Mouse (Mus musculus): ENCODE results near the gene Gm21905. TPM values are rescaled to one million over a fixed set of nuclear protein-coding genes. Genes with fewer than 3 reads are reported as not detected.

The Gm21905 gene
- polyA plus RNA-seq (2016; fragmentation: Nextera tagmentation; extraction: Ambion mirVana) = not detected in 2 replicates

DNA sequence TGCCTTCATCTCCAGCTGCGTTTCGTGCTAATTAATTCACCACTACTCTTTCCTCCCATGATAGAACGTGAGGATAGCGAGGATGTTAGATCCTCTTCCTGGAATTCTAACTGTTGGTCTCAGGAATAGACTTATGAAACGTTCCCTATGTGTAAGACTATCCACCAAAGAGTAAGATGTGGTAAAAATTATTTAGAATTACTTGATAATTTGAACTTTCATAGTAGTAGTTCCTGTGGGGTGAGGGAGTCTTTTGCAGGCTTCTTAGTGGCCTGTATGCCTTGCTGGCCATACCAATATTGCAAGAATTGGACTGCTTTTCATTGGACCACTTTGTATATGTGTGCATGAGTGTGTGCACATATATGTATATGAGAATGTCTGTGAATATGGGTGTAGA lies at the start of gene Gm21905:
TSS of gene Gm21905 (minus strand) at position 101 of the 400 bp plus-strand sequence.
- no peak for ATAC-seq (ENCODE audit: low FRiP score, low read depth)
- H3K9ac ChIP-seq (replicated peaks) = no peak within 1 kb of the TSS
- H3K27me3 ChIP-seq = no peaks in the 10 kb centered on the region
- H3K36me3 ChIP-seq = no peaks in the 10 kb centered on the region
- no peak within 1 kb of the TSS for H3K4me3 ChIP-seq
- H3K27ac ChIP-seq (replicated peaks) = no peak within 1 kb of the TSS
- H3K4me2 ChIP-seq (replicated peaks) = no peak within 1 kb of the TSS
- 88% methylated on average over 5 of the region's 5 CpGs for WGBS
- no peaks in the 10 kb centered on the region for H3K9me3 ChIP-seq
- no peaks in the 10 kb centered on the region for H3K4me1 ChIP-seq

DNA sequence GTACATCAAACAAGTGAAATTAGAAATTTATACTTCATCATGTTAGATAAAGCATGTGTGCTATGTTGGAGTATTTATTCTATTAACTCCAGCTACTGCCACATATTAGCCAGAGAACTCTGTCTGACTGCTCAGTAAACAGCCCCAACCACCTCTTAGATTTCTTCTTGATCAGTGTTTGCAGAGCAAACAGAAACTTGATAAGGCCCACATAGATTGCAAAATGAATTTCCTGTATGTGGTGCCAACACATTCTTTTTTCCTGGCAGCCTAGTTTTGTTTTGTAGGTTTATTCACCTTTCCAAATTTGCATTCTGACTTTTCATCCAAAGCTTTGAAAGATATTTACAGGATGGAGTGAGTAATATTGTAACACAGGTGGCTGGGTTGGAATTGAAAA lies 44.2 kb upstream of the Gm21905 start:
- Histone ChIP-seq H3K9me3 (no peaks in the 10 kb centered on the region), H3K4me2 (replicated peaks) (no peak overlapping the region), H3K27me3 (no peaks in the 10 kb centered on the region), H3K4me1 (no peaks in the 10 kb centered on the region), H3K9ac (replicated peaks) (no peak overlapping the region), H3K27ac (replicated peaks) (no peak overlapping the region), H3K36me3 (no peaks in the 10 kb centered on the region), H3K4me3 (no peak overlapping the region)
- ATAC-seq (ENCODE audit: low FRiP score, low read depth) = no peak

DNA sequence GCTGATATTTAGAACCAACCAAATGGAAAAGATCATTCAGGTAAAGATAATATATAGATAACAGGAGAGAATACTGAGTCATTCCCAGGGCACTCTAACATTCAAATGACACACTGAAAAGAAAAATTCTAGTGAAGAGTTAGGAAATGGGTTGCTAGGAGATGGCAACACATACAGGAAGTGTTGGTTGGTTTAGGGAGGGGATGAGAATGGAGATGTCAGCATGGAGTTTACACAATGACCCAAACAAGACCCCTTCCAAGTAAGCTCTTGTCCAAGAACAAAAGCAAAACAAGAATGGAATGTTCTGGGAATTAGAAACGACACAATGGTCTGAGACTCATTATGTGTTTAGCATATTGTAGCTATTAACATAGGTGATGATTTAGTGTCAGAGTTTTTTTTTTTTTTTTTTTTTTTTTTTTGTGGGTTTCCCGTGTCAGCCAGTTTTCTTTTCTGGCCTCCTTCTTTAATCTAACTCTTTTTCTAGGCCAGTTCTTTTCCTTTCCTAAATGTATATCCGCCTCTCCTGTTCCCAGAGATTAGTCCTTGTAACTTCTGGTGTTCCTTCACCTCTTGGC lies 35.8 kb upstream of the Gm21905 start:
- Histone ChIP-seq H3K4me1 (no peaks in the 10 kb centered on the region), H3K4me2 (replicated peaks) (no peak overlapping the region), H3K4me3 (no peak overlapping the region), H3K9ac (replicated peaks) (no peak overlapping the region), H3K36me3 (no peaks in the 10 kb centered on the region), H3K27ac (replicated peaks) (no peak overlapping the region), H3K27me3 (peaks cover 3% of the 10 kb centered on the region), H3K9me3 (no peaks in the 10 kb centered on the region)
- 50% methylated on average over 3 of the region's 3 CpGs for WGBS
- ATAC-seq (ENCODE audit: low FRiP score, low read depth) = no peak

DNA sequence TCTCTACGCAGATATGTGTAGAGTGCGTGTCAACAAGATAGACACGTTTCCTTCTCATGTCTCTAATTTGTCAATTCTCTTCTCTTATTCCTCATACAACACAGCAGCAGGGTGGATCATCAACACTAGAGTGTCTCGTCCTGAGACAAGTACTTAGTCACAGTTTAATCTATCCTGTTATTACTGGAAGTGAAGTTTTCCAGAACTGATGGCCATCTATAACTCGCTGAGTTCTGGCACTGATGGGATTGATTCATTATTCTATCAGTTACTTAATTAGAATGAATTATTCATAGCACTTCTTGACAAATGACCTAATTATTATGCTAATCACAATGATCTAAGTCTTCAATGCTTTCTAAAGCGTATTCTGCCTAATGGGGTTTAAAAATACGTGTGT lies 23.3 kb upstream of the Gm21905 start:
- Histone ChIP-seq H3K4me3 (no peak overlapping the region), H3K9ac (replicated peaks) (no peak overlapping the region), H3K27ac (replicated peaks) (no peak overlapping the region), H3K36me3 (no peaks in the 10 kb centered on the region), H3K9me3 (no peaks in the 10 kb centered on the region), H3K27me3 (no peaks in the 10 kb centered on the region), H3K4me2 (replicated peaks) (no peak overlapping the region), H3K4me1 (no peaks in the 10 kb centered on the region)
- WGBS = 56% methylated on average over 7 of the region's 7 CpGs
- ATAC-seq (ENCODE audit: low FRiP score, low read depth) = no peak; the same call in 1 of the 2 replicates

DNA sequence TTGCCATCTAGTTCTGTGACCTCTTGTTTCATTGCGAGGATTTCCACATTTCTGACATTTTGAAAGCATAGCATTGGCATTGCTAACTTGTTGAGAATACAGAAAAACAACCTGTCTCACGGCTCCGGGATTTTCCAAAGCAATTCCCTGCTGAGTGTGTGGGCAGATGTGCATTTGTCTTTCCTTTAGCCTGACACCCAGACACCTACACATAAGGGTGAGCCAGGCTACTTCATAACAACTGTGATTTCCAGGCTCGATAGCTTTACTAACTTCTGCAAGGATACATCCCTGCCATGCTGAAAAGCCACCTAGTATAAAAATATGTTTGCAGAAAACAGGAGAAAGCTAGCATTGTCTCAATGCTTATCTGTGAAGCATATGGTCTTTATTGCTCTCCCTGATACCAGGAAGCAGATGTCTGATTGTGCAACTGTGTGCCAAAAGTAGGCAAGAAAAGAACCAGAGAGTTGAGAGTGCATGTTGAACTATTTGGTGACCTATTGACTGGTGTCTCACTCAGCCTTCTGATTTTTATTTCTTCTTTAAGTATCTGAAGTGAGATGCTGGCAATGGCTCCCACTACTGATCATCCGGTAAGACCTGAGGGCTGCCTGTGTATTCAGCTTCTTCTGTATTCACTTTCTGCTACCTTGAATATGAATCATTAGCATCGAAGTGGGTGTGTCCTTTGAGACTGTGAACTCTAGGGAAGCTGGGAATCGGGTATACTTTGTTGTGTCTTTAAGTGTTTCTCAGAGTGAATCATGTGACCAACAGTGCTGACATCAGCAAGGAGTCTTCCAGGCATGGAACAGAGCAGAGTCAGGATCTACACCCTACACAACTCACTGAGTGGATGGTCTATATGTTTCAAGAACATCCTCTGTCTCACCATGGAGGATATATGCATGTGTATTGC lies 15.7 kb upstream of the Gm21905 start:
- Histone ChIP-seq H3K9ac (replicated peaks) (no peak overlapping the region), H3K9me3 (no peaks in the 10 kb centered on the region), H3K4me3 (no peak overlapping the region), H3K27me3 (no peaks in the 10 kb centered on the region), H3K27ac (replicated peaks) (no peak overlapping the region), H3K4me1 (no peaks in the 10 kb centered on the region), H3K4me2 (replicated peaks) (no peak overlapping the region), H3K36me3 (no peaks in the 10 kb centered on the region)
- ATAC-seq (ENCODE audit: low FRiP score, low read depth) = no peak
- 88% methylated on average over 7 of the region's 7 CpGs for WGBS

DNA sequence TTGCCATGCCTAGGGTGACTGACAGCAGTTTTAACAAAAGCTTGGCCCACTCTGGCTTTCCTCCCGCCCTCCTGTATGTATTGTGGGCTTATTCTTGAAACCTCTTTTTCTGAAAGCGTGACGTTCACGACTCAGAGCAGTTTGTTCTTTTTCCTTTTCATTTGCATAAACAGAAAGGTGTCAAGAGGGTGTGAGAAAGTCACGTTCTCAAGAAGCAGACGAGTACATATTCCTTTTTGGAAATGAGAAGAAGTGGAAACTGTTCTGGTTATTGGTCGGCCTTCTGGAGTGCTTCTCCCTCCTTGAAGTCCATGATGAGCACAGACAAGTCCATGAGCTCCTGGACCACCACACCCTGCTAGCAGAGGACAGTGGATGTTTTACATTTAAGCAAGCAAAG lies 9.3 kb upstream of the Gm21905 start:
- no peak overlapping the region for H3K4me3 ChIP-seq
- no peaks in the 10 kb centered on the region for H3K9me3 ChIP-seq
- no peak overlapping the region for H3K27ac ChIP-seq (replicated peaks)
- H3K4me1 ChIP-seq = peaks cover 3% of the 10 kb centered on the region; the same call in 1 of the 2 replicates
- H3K27me3 ChIP-seq = no peaks in the 10 kb centered on the region
- whole genome bisulfite sequencing = 67% methylated on average over 7 of the region's 7 CpGs
- no peak for ATAC-seq (ENCODE audit: low FRiP score, low read depth)
- no peak overlapping the region for H3K9ac ChIP-seq (replicated peaks)
- H3K36me3 ChIP-seq = no peaks in the 10 kb centered on the region
- H3K4me2 ChIP-seq (replicated peaks) = no peak overlapping the region

DNA sequence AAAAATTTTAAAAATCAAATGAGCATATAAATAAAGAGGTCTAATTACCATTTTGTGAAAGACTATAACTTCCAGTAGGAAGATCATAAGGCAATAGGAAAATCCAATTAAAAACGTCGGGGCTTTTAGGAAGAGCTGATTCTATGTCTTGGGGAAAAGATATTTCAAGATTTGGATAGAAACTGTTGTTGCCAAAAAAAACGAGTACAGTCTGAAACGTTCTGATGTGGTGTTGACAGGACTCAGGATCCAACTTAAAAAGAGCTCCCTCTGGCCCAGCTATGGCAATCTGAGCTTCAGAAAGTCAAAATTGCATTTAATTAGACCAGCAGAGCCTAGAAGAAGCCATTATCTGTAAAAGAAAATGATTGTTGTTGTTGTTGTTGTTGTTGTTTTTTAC lies 7.9 kb upstream of the Gm21905 start:
- Histone ChIP-seq H3K27ac (replicated peaks) (no peak overlapping the region), H3K9me3 (no peaks in the 10 kb centered on the region), H3K4me3 (no peak overlapping the region), H3K4me1 (peaks cover 3% of the 10 kb centered on the region; the same call in 1 of the 2 replicates), H3K27me3 (no peaks in the 10 kb centered on the region), H3K36me3 (no peaks in the 10 kb centered on the region), H3K4me2 (replicated peaks) (no peak overlapping the region), H3K9ac (replicated peaks) (no peak overlapping the region)
- WGBS = 80% methylated on average over 4 of the region's 4 CpGs
- ATAC-seq (ENCODE audit: low FRiP score, low read depth) = no peak

DNA sequence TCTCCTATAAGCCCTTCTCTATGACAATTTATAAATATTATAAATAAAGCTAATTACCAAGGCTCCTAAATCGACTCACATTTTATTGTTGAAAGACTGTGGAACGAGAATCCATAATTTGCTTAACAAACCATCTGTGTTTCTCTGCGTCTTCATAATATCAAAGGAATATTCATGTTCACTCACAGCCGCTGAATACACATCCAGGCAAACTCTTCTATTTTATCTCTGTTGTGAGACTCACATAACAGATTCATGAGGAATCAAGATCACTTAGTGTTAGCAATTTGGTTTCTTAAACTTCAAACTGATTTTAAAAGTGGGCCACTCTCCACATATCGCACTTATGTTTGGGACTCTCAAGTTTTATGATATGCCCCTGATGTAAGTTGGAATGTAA lies 1.9 kb upstream of the Gm21905 start:
- no peaks in the 10 kb centered on the region for H3K9me3 ChIP-seq
- H3K36me3 ChIP-seq = no peaks in the 10 kb centered on the region
- H3K4me3 ChIP-seq = no peak overlapping the region
- no peaks in the 10 kb centered on the region for H3K4me1 ChIP-seq
- H3K4me2 ChIP-seq (replicated peaks) = no peak overlapping the region
- no peaks in the 10 kb centered on the region for H3K27me3 ChIP-seq
- H3K9ac ChIP-seq (replicated peaks) = no peak overlapping the region
- WGBS = 91% methylated on average over 5 of the region's 5 CpGs
- H3K27ac ChIP-seq (replicated peaks) = no peak overlapping the region
- no peak for ATAC-seq (ENCODE audit: low FRiP score, low read depth)

DNA sequence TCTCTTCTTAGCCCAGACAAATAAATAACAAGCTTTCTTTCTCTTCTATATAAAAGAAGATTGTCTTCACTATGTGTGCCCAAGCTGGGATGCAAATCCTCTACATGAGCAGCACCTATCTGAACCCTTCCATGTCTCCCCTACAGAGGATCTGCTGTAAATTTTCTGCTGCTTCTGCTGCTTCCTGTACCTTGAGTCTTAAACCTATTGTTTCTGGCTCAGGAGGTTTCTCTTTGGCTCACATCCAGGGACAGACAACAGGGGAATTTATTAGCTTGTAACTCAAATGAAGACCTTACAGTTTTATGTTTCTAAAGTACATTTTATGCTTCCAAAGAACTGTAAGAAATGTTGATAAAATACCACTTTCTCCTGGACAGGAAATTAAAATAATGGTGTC lies 785 bp upstream of the Gm21905 start:
- H3K27me3 ChIP-seq = no peaks in the 10 kb centered on the region

DNA sequence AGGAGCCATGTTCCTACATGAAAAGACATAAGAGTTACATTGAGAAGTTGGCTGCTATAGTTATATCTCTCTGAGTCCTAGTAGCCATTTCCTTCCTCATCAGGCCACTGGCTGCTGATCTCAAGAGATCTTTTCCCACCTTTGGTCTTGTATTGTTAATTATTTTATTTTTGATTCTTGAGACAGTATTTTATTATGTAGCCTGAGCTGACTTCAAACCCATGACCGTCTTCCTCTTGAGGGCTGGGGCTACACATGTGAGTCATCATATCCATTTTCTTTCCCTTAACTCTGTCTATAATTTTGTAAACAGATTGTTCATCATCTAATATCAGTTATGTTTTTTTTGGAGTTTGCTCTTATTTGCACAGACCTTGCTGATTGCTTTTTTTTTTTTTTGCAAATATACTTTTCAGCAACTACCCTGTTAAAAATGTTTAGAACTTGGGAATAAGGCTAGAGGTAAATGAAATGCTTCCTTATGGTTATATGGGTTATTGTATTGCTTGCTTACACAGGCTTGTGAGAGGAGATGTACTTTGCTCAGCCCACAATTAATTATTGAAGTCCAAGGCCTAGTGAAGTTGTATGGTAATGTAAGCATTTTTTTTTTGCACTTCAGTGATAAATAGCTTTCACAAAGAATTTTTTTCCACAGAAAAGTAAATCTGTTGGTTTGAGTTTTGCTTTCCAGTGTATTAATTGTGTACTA lies 2.0 kb downstream of the Gm21905 start:
- 90% methylated on average over 1 of the region's 1 CpGs for WGBS
- no peak overlapping the region for H3K9ac ChIP-seq (replicated peaks)
- no peaks in the 10 kb centered on the region for H3K9me3 ChIP-seq

More for the DNA sequence above, 785 bp upstream of the Gm21905 start:
- H3K4me3 ChIP-seq = no peak overlapping the region
- no peaks in the 10 kb centered on the region for H3K4me1 ChIP-seq
- no peak overlapping the region for H3K4me2 ChIP-seq (replicated peaks)
- no peak overlapping the region for H3K9ac ChIP-seq (replicated peaks)
- H3K36me3 ChIP-seq = no peaks in the 10 kb centered on the region
- no peaks in the 10 kb centered on the region for H3K9me3 ChIP-seq
- no peak overlapping the region for H3K27ac ChIP-seq (replicated peaks)
- no peak for ATAC-seq (ENCODE audit: low FRiP score, low read depth)

DNA sequence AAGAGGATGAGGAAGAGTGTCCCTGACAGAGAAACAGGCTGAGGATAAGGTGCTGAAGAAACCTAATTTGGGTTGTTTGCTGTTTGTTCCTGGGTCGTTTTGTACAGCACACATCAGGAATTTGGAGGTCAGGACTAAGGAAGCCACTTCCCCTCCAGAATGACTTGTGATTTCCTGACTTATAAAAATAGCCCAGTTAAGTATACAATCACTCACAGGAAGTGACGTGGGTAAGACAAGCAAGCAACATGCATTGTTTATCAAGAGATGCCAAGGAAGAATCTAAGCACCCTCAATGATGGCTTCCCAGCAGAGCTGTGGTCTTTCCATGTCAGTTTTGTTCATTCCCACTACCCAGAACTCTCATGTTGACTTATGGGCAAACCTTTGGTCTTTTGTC lies 3.0 kb downstream of the Gm21905 start:
- Histone ChIP-seq H3K4me3 (no peak overlapping the region), H3K36me3 (no peaks in the 10 kb centered on the region), H3K27ac (replicated peaks) (no peak overlapping the region), H3K4me1 (no peaks in the 10 kb centered on the region), H3K9me3 (no peaks in the 10 kb centered on the region), H3K9ac (replicated peaks) (no peak overlapping the region), H3K27me3 (no peaks in the 10 kb centered on the region), H3K4me2 (replicated peaks) (no peak overlapping the region)
- no peak for ATAC-seq (ENCODE audit: low FRiP score, low read depth)
- 67% methylated on average over 2 of the region's 2 CpGs for WGBS

More for the DNA sequence above, 2.0 kb downstream of the Gm21905 start:
- Histone ChIP-seq H3K27me3 (no peaks in the 10 kb centered on the region), H3K4me3 (no peak overlapping the region), H3K36me3 (no peaks in the 10 kb centered on the region), H3K27ac (replicated peaks) (no peak overlapping the region), H3K4me1 (no peaks in the 10 kb centered on the region), H3K4me2 (replicated peaks) (no peak overlapping the region)
- no peak for ATAC-seq (ENCODE audit: low FRiP score, low read depth)

DNA sequence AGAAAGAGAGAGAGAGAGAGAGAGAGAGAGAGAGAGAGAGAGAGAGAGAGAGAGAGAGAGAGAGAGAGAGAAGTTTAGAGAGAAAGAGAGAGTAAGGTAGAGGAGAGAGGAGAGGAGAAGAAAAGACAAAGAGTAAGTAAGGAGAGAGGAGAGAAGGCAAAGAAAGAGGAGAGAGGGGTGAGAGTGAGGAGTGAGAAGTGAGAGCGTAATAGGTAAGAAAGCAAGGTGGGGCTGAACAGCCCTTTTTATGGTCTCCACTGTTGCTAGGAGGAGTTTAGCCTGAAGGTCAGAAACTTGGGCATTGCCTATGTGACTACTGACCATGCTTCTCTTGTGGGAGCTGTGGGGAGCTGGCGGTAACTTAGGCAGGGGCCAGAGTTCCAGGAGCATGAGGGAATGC lies 4.9 kb downstream of the Gm21905 start, which contains the start of gene Gm5108:
TSS of gene Gm5108 (plus strand) at position 301 of the 400 bp plus-strand sequence.
- Histone ChIP-seq H3K9me3 (no peaks in the 10 kb centered on the region), H3K9ac (replicated peaks) (no peak within 1 kb of the TSS), H3K27ac (replicated peaks) (no peak within 1 kb of the TSS), H3K27me3 (no peaks in the 10 kb centered on the region), H3K4me2 (replicated peaks) (no peak within 1 kb of the TSS), H3K4me3 (no peak within 1 kb of the TSS), H3K36me3 (no peaks in the 10 kb centered on the region), H3K4me1 (no peaks in the 10 kb centered on the region)
- WGBS = 95% methylated on average over 2 of the region's 2 CpGs
- no peak for ATAC-seq (ENCODE audit: low FRiP score, low read depth)
